Mouse (Mus musculus) kidney, adult 8-10 months (tissue): ENCODE data around the gene Nrxn3.

Experiments
- DNase-seq, 2 experiments: peaks; one replicate each; pipeline ENCODE4 v3.0.0; 2022

Gene Nrxn3

GRCm38 (mm10) chr12:90183021-90183420, 1460.3 kb downstream of the Nrxn3 start:
- no peak for DNase-seq

GRCm38 (mm10) chr12:90196161-90196560, 1473.5 kb downstream of the Nrxn3 start:
- no peak for DNase-seq

GRCm38 (mm10) chr12:90197994-90198393, 1475.3 kb downstream of the Nrxn3 start:
- DNase-seq = no peak

GRCm38 (mm10) chr12:90202501-90202900, 1479.8 kb downstream of the Nrxn3 start:
- DNase-seq = no peak

GRCm38 (mm10) chr12:90211410-90211809, 1488.7 kb downstream of the Nrxn3 start:
- no peak for DNase-seq

DNA sequence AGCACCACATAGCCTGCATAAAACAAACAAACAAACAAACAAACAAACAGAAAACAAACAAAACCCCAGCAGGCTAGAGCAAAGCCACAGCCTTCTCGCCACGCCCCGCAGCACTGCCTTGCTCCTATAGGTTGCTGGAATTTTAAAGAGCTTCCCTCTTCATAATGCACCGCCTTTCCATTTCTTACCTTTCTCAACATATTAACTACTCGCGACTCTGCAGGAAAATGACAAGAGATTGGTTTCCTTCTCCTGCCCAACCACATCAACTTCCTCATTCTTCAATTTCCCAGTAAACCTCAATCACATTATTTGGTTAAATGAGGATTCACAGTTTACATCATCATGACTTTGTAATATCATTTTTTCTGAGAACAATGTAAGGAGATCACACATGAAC, 1494.4 kb downstream of the Nrxn3 start:
- DNase-seq = no peak

DNA sequence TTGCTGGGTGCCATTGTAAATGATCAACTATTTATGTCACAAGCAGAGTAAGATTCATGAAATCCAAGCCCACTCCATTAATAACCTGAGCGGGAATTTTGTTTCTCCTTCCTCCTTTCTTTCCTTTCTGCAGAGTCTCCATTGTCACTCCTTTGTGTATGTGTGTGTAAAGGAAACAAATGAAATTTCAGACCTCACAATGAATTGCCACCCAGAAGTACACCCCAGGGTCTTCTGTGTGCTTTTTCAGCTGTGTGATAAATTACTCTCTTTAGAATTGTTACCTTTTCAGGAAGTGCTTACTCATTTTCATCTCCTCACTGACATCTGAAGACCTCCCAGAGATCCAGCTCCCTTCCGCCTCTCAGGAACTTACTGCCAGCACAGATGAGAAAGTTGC, 1506.4 kb downstream of the Nrxn3 start:
- no peak for DNase-seq

- no peak for DNase-seq
Observed at GRCm38 (mm10) chr12:90236093-90236492, 1513.4 kb downstream of the Nrxn3 start.

GRCm38 (mm10) chr12:90260301-90260700, 1537.6 kb downstream of the Nrxn3 start:
- no peak for DNase-seq

DNA sequence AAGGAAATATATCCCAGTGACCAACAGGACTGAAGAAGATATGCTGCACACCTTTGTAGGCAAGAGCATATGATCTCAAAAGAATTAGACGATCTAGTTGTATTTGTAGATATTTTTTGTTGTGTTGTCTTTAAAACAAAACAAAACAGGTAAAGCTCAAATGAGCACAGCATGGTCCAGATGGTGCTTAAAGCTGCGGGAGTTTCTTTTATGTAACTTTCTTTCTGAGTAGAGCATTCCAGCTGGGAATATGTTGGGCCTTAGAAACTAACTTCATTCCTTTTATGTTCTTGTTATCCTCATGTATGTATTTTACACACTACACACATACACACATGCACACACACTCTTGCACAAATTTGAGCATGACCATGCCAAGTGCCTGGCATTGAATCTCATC, 1545.4 kb downstream of the Nrxn3 start:
- no peak for DNase-seq

DNA sequence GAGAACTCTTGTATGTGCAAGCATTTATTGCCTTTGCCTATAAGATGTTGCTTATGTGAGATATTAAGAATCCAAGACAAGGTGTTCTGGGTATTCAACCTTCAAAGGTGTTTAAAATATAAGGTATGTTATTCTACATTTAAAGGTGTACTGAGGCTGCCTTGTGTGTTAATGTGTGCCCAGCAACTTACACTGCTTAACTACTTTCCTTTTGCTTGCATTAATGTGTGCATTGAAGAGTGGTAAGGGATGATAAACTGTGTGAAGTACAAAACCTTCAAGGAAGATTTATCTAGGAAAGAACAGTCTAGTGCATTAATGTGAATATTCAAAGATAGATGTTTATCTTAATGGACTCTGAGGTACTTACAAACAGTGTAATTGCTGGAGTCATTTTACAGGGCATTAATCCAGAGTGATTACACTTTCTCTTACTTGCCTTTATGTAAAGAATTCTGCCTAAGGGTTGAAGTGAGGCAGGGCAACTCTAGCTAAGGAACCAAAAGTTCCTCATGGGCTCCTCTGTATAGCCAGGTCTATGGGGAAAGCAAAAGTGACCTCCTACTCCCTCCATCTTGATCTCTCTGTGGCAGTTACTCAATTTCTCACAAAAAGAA, 1548.2 kb downstream of the Nrxn3 start:
- DNase-seq = peak in 1 of 2 experiments; percentile 9

DNA sequence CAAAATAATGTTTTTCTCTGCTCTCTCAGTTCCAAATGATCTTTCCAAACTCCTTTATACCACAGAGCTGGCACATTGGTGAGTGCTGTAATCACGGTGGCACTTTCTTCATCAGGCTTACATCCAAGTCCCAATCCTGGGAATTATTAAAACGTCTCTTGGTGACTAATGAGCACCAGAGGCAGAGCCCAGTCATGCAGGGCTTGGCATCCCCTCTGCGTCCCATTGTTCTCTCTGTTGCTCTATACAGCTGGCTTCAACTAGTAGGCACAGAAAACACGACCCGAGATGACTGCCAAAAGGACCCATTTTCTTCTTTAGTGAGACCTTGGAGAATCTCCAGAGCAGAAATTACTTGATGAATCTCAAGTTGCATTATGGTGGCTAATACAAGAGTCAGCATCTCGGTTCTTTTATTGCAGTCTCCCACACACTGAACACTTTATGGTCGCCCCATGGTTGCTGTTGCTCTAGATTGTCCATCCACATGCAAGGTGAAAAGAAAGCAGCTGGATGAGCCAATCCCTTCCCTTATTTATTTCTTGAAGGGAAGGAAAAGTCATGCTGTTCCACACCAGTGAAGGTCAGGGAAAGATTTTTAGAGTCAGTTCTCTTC, 1552.1 kb downstream of the Nrxn3 start:
- no peak for DNase-seq

DNA sequence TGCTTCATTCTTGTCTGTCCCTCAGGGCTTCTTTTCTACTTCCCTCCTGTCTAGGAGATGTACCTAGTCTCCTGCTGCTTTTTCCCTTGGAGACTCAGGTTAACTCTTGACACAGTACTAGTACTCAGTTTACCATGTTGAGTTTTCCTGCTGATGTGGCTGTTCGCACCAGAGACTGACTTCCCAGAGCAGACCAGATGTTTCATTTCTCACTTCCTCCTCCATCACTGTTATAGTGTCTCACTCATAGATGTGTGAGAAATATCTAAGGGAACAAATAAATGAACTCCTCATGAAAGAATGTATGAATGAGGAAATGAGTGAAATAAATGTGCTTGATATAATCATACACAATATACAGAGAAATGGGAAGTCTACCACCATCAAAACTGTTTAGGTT, 1558.6 kb downstream of the Nrxn3 start:
- no peak for DNase-seq

DNA sequence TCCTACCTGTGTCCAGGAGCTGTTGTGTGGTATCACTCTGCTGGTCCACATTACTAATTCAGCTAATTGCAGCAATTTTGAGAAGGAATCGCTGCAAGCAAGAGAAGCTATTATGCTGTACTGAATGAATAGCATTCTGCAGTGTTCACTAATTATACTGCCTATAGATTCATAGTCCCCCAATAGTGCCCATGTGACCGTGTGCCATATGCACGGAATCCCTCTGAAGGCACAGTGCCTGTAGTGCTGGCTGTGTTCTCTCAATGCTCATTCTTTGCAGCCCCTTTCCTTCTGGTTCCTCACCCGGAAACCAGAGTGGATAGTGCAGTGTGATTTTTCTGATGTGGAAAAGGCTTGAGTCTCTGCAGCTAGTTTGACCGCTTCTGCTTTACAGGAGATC, 1560.3 kb downstream of the Nrxn3 start:
- no peak for DNase-seq

GRCm38 (mm10) chr12:90302671-90303070, 1580.0 kb downstream of the Nrxn3 start:
- DNase-seq = no peak

GRCm38 (mm10) chr12:90331806-90332205, 1609.1 kb downstream of the Nrxn3 start:
- no peak for DNase-seq

DNA sequence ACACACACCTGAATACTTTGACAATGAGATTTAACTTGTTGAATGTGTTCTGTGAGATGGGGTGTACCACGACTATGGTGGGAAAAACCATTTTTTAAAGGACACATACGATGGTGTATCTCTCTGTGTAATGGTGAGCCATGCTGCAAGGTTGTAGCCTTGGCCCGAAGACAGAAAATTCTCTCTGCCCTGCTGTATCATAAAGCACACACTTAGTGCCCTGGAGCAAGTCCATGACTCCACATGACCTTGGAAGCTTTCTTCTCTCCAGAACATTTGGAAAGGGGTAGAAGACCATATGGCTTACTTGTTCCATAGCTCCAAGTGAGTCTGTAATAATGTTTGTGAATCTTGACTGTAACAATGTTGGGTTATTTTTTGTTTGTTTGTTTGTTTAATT, 1609.8 kb downstream of the Nrxn3 start:
- DNase-seq = no peak

DNA sequence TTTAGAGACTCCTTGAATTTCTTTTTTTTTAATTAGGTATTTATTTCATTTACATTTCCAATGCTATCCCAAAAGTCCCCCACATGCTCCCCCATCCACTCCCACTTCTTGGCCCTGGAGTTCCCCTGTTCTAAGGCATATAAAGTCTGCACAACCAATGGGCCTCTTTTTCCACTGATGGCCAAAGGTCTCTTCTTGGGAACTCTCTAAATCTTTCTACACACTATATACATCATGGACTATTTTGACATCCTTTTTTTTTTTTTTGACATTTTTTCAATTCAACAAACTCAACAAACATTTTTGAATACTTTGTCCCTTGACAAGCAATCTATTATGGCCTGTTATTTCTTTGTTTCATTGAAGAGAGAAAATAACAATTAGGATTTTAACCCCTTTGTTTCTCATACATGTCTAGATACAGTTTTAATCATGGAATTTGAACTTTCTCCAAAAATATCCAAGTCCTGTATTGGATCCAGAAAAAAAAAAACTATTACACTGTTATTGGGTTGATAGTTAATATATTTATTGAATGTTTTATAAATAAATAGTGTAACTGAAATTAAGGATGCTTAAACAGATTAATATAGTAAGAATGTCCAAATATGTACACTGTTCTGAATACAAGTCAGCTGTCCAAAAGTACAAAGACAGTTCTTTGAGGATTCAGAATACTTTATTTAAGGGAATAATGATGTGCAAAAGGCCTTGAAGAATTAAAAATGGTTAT, 1615.0 kb downstream of the Nrxn3 start:
- no peak for DNase-seq

GRCm38 (mm10) chr12:90338229-90338557, 1615.5 kb downstream of the Nrxn3 start:
- no peak for DNase-seq
